Mouse (Mus musculus) kidney, adult 2 months (tissue): ENCODE data around the gene Rnd1.

Experiments used
- CTCF ChIP-seq: fragments of 200-500 bp; conservative IDR thresholded peaks from 2 replicates; pipeline ENCODE4 v1.5.1; 2011; ENCODE audit warnings: low read depth, mild to moderate bottlenecking, control low read depth, low read length, moderate library complexity, mixed read lengths; ENCODE audit not compliant: insufficient read depth, insufficient read length
- POLR2A ChIP-seq: fragments of 200-500 bp; IDR thresholded peaks from one replicate; pipeline ENCODE4 v1.6.1; 2011; ENCODE audit warnings: low read depth, low read length, control low read depth

DNA sequence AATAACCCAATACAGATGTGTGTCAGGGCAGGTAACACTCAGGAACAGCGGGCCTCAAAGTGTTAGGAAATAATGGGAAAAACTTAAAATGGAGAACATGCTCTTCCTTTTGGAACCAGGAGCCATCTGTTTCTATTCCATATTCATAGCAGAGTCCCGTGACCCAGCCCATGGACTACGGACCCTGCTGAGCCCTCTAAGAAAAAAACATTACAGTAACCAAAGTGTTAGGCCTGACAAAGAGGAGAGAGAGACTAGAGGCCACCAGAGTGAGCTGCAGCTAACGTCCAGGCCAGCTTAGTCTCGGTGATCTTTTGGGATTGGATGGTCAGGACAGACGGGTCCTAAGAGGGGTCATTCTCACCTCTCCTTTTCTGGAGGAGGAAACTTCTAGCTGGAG lies 62.3 kb downstream of the Rnd1 start:
- TF ChIP-seq CTCF (no peak), POLR2A (no peak)
